Mouse (Mus musculus): ENCODE data around the gene Ptpdc1. TPM values are rescaled to one million over a fixed set of nuclear protein-coding genes. Genes with fewer than 3 reads are reported as not detected.

Ptpdc1 gene
- total RNA-seq, 2 experiments from 2014 or later: 5.0 to 6.3 TPM

- no peak for DNase-seq (ENCODE audit: low spot score in 2 of 2)
These were observed 38.1 kb downstream of the Ptpdc1 start for GRCm38 (mm10) chr13:48587354-48587753.

DNA sequence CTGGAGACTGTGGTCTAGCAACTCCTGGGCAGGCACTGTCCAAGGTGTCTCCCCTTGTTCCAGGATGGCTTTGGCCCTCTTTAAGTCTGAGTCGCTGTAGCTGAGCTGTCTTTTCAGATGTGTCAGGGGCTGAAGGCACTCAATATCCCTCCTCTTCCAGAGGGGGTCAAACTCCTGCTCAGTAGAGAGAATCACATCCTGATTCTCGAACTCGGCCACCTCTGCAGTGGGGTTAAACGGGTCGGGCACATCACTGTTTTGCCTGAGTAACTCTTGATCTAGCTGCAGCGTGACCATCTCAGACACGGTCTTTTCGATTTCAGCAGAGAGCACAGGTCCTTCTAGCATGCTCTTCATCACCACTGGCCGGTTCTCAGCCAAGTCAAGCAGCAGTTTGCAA is 39.0 kb downstream of the Ptpdc1 start:
- DNase-seq (ENCODE audit: low spot score in 2 of 2): no peak

DNA sequence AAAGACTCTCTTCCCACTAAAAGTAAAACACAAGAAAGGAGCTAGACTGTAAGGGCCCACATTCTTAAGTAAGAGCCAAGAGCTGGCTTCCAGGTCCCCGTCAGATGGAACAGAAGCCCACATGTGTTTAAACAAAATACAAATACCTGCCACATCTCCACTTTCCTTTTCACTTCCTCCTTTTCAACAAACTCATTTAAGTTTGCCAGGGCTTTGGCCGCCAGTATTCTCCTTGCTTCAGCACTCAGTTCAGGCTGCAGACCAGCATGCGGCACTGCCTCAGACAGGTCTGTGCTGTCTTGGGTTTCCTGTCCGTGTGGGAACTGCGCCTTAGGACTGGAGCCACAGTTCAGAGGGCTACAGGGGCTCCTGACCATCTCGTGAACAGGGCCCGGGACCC is 39.7 kb downstream of the Ptpdc1 start:
- DNase-seq (ENCODE audit: low spot score in 2 of 2): no peak

DNA sequence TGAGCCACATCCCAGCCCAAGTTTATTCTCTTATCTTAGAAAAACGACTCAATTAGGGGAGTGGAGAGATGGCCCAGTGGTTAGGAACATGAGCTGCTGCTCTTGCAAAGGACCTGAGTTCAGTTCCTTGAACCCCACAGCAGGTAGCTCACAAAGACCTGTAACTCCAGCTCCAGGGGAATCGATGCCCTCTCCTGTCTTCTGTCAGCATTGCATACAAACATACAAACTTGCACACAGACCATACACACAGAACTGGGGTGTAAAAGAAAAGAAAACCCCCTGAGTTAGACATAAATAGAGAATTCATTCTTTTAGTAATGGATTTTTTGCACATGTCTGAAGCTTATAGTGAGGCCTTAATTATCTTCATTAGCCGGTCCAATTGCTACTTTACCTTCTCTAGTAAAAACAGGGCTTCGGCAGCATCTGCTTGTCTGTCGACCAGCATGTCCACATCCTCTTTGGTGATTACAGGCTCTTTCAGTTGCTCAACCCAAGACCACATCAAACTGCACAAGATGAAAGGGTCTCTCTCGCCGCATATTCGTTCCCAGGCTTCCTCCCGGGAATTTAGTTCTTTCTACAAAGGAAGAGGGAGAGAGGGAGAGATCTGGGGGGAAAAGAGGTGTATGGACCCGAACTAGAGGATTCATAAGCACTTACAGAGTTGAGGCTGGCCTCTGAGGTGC is 42.6 kb downstream of the Ptpdc1 start:
- DNase-seq (ENCODE audit: low spot score in 2 of 2): no peak

DNA sequence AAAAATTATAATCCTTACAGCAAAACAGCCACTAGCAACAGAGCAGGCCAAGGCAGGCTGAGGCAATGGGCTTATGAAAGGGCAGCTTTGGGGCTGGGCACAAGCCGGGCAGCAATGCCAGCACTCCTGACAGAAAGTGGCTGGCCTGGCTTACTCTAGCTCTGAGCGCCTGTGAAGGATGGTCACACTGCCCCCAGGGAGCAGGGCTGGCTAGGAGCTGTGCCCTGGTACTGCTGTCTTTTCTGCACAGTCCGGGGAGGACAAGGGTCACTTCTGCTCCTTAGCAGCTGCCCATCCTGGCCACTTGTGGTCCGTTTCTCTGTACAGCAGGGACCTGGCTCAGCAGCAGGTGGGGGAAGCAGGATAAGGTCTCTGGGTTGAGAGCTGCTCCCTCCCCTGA is 46.8 kb downstream of the Ptpdc1 start:
- no peak for DNase-seq (ENCODE audit: low spot score in 2 of 2)

GRCm38 (mm10) chr13:48577836-48578235 is 47.6 kb downstream of the Ptpdc1 start:
- DNase-seq (ENCODE audit: low spot score in 2 of 2): no peak

DNA sequence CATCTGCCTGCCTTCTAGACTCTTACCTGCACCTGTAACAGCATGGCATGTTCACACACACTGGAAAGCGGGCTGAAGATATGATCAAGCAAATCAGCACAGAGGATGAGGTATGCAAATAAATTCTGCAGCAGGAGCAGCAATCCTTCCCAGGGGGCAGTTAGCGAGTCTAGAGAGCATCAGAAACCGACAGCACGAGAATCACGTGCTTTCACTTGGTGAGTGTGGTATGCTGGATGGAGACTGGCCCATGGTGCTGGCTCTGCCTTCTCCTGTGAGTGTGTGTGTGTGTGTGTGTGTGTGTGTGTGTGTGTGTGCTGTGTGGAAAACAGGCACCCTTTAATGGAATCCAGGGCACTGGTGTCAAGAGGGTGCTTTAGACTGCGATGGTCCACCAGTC is 48.5 kb downstream of the Ptpdc1 start:
- DNase-seq (ENCODE audit: low spot score in 2 of 2): no peak

DNA sequence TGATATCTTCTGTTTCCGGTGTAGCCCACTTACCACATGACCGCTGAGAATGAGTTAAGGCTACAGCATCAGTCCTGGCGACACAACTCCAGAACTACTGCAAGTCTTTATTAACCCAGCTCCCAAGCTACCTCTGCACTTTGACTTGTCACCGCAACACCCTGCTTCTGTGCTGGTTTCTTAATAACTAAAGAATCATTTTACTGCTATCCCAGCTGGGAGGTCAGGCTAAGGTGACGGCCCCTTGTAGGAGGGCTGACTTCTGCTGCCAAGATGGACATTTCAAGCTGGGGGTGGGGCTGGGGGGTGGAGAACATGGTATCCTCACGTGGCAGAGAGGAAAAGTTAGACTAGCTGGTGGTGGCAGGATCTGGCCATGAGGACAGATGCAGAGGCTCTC is 50.7 kb downstream of the Ptpdc1 start:
- no peak for DNase-seq (ENCODE audit: low spot score in 2 of 2)

DNA sequence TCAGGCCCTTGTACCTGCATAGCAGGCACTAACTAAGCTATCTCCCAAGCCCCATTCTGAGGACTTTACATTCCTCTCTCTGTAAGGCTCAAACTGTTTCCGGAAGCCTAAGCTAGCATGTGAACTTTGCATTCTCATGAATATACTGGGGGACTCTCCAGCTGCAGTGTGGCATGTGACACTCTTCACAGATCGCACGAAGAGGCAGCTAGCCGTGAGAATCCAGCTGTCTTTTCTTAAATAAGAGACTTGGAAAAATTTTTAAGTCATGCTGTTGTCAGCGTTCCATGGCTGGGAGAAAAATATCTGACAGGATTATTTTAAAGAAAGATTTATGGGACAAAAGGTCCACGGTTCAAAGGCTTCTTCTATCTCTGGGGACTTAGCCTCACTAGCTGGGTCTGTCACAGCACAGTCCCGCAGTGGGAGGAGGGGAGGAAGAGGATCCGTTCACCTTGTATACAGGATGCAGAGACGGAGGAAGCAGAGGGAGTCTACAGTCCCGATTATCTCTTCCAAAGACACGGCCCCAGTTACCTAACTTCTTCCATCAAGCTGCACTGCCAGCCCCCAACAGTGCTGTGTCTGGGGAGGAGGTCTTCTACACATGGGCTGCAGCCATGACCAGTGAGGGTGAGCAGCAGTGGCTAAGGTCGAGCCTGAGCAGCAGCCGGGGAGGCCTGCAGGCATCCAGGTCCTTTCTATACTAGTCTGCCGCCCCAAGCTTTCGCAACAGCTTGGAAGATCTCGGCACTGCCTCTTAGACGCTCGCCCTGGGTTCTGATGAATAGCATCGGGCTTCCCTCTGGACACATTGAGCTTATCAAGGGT is 51.7 kb downstream of the Ptpdc1 start:
- no peak for DNase-seq (ENCODE audit: low spot score in 2 of 2)

DNA sequence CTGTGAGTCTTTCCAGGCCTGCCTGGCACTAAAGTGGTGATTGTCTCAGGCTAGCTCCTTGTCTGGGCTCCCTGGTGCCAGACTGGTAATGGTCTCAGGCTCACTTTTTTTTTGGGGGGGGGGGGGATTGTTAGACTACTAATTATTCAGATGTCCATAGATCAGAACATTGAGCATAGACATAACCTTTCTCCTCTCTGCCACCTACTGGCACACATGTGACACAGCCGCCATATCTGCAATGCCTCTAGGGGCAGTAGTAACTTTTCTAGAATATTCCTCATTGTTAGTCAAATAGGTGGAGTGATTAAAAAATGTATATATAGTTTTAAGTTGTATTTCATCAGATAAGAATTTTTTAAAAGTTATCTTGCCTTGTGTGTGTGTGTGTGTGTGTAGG is 53.3 kb downstream of the Ptpdc1 start:
- DNase-seq (ENCODE audit: low spot score in 2 of 2): peak in 1 of 2 experiments; percentile 52

- DNase-seq (ENCODE audit: low spot score in 2 of 2): no peak
These were observed 54.2 kb downstream of the Ptpdc1 start for GRCm38 (mm10) chr13:48571298-48571697.

DNA sequence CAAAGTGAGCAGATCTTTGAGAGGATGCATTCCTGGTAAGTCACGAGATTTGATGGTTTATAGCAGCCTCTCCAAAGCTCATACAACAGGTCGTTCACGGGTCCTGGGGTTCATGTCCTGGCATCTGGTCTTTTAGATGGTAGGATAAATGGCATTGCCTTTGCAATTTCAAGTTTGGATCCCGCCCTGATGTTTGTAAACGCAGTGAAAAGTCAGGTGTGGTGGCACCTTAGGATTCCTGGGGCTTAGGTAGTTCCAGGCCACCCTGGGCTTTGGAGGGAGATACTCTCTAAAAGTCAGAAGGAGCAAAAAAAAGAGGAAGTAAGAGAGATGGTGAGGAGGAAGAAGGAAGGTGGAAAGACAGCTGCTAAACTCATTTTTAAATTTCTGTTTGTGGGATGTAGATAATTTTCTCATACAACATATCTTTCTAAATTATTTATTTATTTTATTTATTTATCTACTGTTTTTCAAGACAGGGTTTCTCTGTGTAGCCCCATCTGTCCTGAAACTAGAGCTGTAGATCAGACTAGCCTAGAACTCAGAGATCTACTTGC is 55.8 kb downstream of the Ptpdc1 start:
- DNase-seq (ENCODE audit: low spot score in 2 of 2): no peak

- DNase-seq (ENCODE audit: low spot score in 2 of 2): no peak
These were observed 57.8 kb downstream of the Ptpdc1 start for GRCm38 (mm10) chr13:48567646-48568045.

DNA sequence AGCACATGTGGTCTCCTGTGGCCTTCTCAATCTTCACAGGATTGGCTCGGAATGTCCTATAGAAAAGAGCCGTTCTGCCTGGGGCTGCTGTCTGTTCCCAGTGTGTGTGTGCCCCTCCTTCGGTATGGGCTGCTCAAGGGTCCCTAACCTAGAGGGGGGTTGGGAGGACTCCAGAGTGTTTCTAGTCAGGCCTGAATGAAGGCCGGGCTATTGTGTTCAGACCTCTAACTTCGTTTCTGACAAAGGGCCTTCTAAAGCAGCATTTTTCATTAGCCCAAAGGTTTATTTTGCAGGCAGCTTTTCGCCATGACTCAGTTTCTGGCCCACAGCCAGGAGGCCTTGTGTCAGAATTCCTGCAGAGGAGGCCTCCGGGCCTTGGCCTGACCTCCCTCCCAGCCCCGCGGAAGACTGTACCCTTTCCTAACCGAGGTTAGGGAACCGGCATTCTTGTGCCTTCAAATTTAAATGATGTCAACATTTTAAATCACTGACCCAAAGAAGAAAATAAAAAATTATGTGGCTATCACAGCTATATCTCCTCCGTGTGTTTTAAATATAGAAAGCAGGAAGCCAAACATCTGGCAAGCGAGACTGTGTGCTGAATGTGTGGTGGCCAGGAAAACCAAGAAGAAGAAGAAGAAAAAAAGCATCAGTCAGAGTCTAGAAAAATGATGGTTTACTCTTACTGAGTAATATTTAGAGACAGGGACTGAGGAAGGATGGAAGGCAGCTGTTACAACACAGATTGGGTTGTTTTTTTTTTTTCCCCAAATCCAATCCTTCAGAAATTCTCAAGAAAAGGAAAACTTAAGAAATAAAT is 59.1 kb downstream of the Ptpdc1 start:
- peak; percentile 94 to 95 for DNase-seq (ENCODE audit: low spot score in 2 of 2)

DNA sequence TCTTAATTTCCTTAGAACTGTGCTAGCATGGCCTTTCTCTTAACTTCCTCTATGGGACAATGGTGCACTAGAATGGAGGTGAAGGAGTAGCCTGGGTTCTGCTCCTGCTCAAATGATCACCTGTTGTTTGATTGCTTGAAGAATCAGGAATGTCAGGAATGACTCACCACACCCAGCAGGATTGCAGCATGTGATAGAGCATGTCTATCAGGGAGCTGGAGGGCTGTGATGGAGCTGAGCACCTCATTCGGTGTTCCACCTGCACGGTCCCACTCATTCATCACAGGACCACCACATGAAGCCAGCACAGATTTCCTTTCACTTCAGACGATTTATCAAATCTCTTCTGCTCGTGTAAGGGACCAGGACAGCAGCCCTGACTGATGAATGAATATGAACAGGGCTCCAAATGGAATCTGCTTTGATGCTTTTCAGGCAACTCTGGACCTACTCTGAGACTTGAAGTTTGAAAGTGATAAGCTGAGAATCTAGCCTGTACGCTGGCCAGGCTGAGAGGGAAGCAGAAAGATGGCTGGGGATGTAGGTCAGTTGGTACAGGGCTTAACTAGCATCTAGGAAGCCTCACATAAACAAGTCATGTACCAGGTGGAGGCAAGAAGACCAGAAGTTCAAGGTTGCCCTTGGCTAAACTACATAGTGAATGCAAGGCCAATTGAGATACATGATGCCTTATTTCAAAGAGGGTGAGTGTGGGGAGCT is 60.4 kb downstream of the Ptpdc1 start:
- DNase-seq (ENCODE audit: low spot score in 2 of 2): no peak

- DNase-seq (ENCODE audit: low spot score in 2 of 2): no peak
These were observed 63.1 kb downstream of the Ptpdc1 start for GRCm38 (mm10) chr13:48562336-48562735.

- no peak for DNase-seq (ENCODE audit: low spot score in 2 of 2)
These were observed 64.0 kb downstream of the Ptpdc1 start for GRCm38 (mm10) chr13:48561481-48561880.

DNA sequence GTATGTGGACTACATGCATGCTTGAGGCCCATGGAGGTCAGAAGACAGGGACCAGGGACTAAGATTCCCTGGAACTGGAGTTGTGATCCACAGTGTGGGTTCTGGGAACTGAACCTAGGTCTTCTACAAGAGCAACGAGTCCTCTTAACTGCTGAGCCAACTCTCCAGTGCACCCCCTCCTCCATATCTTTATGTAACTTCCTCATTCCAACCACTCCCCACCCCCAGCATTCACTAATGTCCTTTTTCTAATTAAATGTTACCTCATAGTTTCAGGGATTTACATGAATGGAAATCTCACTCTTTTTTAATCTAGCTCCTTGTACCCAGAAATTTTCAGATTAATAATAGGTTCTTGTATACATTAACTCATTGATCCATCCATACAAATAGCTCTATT is 69.5 kb downstream of the Ptpdc1 start:
- no peak for DNase-seq (ENCODE audit: low spot score in 2 of 2)

DNA sequence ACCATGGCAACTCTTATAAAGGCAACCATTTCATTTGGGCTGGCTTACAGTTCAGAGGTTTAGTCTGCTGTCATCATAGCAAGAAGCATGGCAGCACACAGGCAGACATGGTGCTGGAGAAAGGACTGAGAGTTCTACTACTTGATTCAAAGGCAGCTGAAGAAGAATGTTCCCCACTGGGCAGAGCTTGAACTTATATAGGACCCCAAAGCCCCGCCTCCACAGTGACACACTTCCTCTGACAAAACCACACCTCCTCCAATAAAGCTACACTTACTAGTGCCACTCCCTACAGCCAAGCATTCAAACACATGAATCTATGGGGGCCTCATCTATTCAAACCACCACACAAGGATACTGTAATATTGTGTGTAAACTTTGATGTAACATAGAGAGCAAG is 70.9 kb downstream of the Ptpdc1 start:
- no peak for DNase-seq (ENCODE audit: low spot score in 2 of 2)

DNA sequence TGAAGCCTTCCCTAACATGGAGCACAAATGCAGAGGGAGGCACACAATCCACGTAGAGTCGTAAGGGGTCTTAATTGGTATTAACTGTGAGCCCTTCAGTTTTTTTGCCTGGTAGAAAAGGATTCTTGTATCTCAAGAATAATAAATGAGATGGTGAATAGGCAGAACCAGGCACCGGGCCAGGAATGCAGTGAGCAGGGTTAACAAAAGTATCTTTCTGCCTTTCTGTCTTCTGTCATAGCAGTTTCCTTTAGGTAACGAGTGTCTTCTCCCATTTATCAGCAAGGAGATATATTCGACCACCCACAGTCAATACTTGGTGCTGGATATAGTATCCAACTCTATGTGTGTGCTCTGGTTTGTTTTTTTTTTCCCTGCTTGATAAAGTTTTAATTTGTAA is 72.0 kb downstream of the Ptpdc1 start:
- no peak for DNase-seq (ENCODE audit: low spot score in 2 of 2)

Measured in adrenal gland, adult 18-20 months (tissue).